Mouse (Mus musculus) testis, adult 2 months (tissue): ENCODE data around the gene Ift122. TPM values are rescaled to one million over a fixed set of nuclear protein-coding genes. Genes with fewer than 3 reads are reported as not detected.

Source experiments
- H3K27ac ChIP-seq: fragments of 200-500 bp; 2 replicates; pipeline ENCODE4 v1.5.1; 2012; ENCODE audit warnings: low read depth, low read length; ENCODE audit not compliant: control insufficient read depth, insufficient read depth
- H3K27me3 ChIP-seq: fragments of 200-500 bp; 2 replicates; pipeline ENCODE4 v1.6.1; 2012; ENCODE audit warnings: mild to moderate bottlenecking, low read length, moderate library complexity; ENCODE audit not compliant: control insufficient read depth, insufficient read depth
- H3K36me3 ChIP-seq: fragments of 200-500 bp; 2 replicates; pipeline ENCODE4 v1.6.1; 2012; ENCODE audit warnings: mild to moderate bottlenecking, low read length; ENCODE audit not compliant: control insufficient read depth, insufficient read depth
- H3K4me1 ChIP-seq: fragments of 200-500 bp; 2 replicates; pipeline ENCODE4 v1.6.1; 2012; ENCODE audit warnings: low read length; ENCODE audit not compliant: control insufficient read depth, insufficient read depth
- H3K4me3 ChIP-seq: fragments of 200-500 bp; 2 replicates; pipeline ENCODE4 v1.5.1; 2012; ENCODE audit warnings: low read depth, mild to moderate bottlenecking, low read length, moderate library complexity, mixed read lengths; ENCODE audit not compliant: control insufficient read depth
- CTCF ChIP-seq: fragments of 200-500 bp; IDR thresholded peaks from 2 replicates; pipeline ENCODE4 v1.5.1; 2012; ENCODE audit warnings: low read depth, mild to moderate bottlenecking, inconsistent platforms, low read length, moderate library complexity; ENCODE audit not compliant: control insufficient read depth, insufficient read depth, insufficient replicate concordance
- POLR2A ChIP-seq: fragments of 200-500 bp; IDR thresholded peaks from 2 replicates; pipeline ENCODE4 v1.6.1; 2012; ENCODE audit warnings: low read depth, mild to moderate bottlenecking, inconsistent platforms, low read length, moderate library complexity; ENCODE audit not compliant: control insufficient read depth
- polyA plus RNA-seq: library from polyadenylated mRNA; depleted of rRNA; stranded (reverse); fragments of >200 nt; gene quantifications from 2 replicates; pipeline ENCODE4 v1.2.3, GENCODE M21; 2012; rRNA removed

Gene Ift122
- polyA plus RNA-seq, 1 experiment: 128 TPM

GRCm38 (mm10) chr6:115972083-115972764 lies 119.0 kb downstream of the Ift122 start:
- TF ChIP-seq CTCF (no peak), POLR2A (no peak)
- H3K4me1 ChIP-seq: no peaks in the 10 kb centered on the region
- H3K27me3 ChIP-seq: no peaks in the 10 kb centered on the region
- H3K4me3 ChIP-seq: no peak overlapping the region
- no peak overlapping the region for H3K27ac ChIP-seq
- no peaks in the 10 kb centered on the region for H3K36me3 ChIP-seq

- no peak overlapping the region for H3K4me3 ChIP-seq
- no peaks in the 10 kb centered on the region for H3K36me3 ChIP-seq
- no peak for TF ChIP-seq POLR2A
- no peak for TF ChIP-seq CTCF
- no peaks in the 10 kb centered on the region for H3K27me3 ChIP-seq
- H3K27ac ChIP-seq: no peak overlapping the region
- H3K4me1 ChIP-seq: no peaks in the 10 kb centered on the region
Observed at GRCm38 (mm10) chr6:115973139-115973875, 120.0 kb downstream of the Ift122 start.

- TF ChIP-seq POLR2A: no peak
- no peak for TF ChIP-seq CTCF
- Histone ChIP-seq H3K4me1 (no peaks in the 10 kb centered on the region), H3K27ac (no peak overlapping the region), H3K36me3 (no peaks in the 10 kb centered on the region), H3K27me3 (no peaks in the 10 kb centered on the region), H3K4me3 (no peak overlapping the region)
Observed at GRCm38 (mm10) chr6:115973881-115974662, 120.8 kb downstream of the Ift122 start.

GRCm38 (mm10) chr6:115975606-115976005 lies 122.3 kb downstream of the Ift122 start:
- H3K4me3 ChIP-seq: no peak overlapping the region
- H3K27me3 ChIP-seq: no peaks in the 10 kb centered on the region
- TF ChIP-seq POLR2A: no peak
- no peak for TF ChIP-seq CTCF
- H3K27ac ChIP-seq: no peak overlapping the region
- no peaks in the 10 kb centered on the region for H3K4me1 ChIP-seq
- no peaks in the 10 kb centered on the region for H3K36me3 ChIP-seq

Other genes starting within 250 kb of the Ift122 start
- gene Raf1, start 176.8 kb upstream of the Ift122 start, polyA plus RNA-seq: 40.1 and 44.9 TPM in 2 replicates
- gene Tmem40, start 91.1 kb upstream of the Ift122 start, polyA plus RNA-seq: 0.53 and 0.93 TPM in 2 replicates
- gene Cand2, start 78.9 kb upstream of the Ift122 start, polyA plus RNA-seq: 7.2 TPM in 2 replicates
- gene Rpl32, start 44.7 kb upstream of the Ift122 start, polyA plus RNA-seq: 597 and 654 TPM in 2 replicates
- gene Efcab12, start 15.1 kb upstream of the Ift122 start, polyA plus RNA-seq: 26.2 and 27.6 TPM in 2 replicates
- gene Mbd4, start 99 bp upstream of the Ift122 start, polyA plus RNA-seq: 6.3 and 7.6 TPM in 2 replicates
- 4.8 and 5.7 TPM in 2 replicates for gene Rho, start 78.3 kb downstream of the Ift122 start, polyA plus RNA-seq
- not detected in 2 replicates for gene H1foo, start 91.5 kb downstream of the Ift122 start, polyA plus RNA-seq
- gene Plxnd1, start 141.5 kb downstream of the Ift122 start, polyA plus RNA-seq: 5.7 and 6.1 TPM in 2 replicates